Mouse (Mus musculus) heart, postnatal 0 days (tissue): Measurements from ENCODE around the gene Caskin2.

Source experiments
- CTCF ChIP-seq: IDR thresholded peaks from 2 replicates; pipeline ENCODE4 v1.5.1; 2016; ENCODE audit warnings: antibody characterized with exemption, control low read depth, low read depth
- EP300 ChIP-seq: IDR thresholded peaks from 2 replicates; pipeline ENCODE4 v1.6.1; 2016; ENCODE audit warnings: antibody characterized with exemption, low read depth

GRCm38 (mm10) chr11:115805005-115805404, 8.4 kb downstream of the Caskin2 start:
- TF ChIP-seq CTCF (no peak), EP300 (no peak)
